Mouse (Mus musculus): ENCODE results near the gene Ifngr2.
A peak's percentile ranks its signal among the peaks of the same experiment; 100 is the strongest.
"Not testable (repeated sequence)": the region's sequence is repeated elsewhere in the genome, so short reads cannot be mapped to it uniquely, and the experiment has no call there.

Ifngr2 gene

DNA sequence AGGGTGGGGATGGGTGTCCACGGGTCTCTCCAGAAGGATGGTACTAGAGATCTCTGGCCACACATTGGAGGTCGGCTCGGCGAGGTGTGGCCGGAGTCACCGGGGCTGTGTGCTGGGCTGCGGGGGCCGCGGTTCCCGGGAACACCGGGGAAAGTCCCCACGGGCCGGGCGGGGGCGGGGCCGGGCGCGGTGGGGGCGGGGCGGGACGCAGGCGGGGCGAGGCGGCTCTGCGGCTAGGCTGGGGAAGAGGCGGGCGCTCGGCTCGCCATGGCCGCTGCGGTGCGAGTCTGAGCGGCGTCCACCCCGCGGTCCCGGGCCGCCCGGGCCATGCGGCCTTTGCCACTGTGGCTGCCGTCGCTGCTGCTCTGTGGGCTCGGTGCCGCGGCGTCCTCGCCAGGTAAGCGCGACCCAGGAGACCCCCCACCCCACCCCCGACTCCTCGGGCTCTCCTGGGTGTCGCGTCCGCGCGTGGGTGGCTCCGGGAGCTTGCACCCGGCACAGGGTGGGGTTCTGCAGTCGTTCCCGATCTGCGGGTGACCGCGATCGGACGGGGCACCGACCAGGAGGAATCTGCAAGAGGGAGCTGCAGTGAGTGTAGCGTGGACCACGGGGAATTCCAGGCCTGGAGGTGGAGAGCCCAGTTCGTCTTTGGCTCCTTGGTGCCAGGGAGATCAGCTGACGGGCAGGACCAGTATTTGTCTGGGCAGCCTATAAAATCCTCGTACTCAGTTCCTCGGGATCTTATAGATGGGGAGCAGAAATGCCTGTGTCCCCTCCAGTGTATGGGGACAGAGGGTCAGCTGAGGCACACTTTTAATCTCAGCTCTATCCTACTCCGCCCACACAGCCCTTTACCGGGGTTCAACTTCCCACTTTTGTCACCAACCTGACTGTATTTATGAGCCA is at the start of gene Ifngr2:
Ifngr2 (plus strand) TSS at position 237 of the 906 bp plus-strand sequence.
- peak; percentile 54 for DNase-seq

DNA sequence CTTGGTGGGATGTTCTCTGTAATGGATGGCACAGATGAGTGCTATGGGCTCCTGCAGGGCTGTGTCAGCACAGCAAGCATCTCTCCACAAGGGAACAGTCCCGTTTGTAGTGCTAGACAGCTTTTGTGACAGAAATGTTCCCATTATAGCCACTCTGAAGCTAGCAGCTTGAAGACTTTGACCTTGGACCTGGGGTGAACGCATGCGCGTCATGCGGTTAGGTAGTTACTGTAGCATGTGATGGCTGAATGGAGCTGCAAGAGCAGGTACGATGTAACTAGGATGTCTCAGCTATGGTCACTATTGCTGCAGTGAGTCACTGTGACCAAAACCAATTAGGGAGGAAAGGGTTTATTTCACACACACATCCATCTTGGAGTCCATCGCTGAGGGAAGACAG is 48.8 kb upstream of the Ifngr2 start:
- peak; percentile 67 for DNase-seq

GRCm38 (mm10) chr16:91504701-91505100 is 42.2 kb upstream of the Ifngr2 start:
- DNase-seq: no peak

DNA sequence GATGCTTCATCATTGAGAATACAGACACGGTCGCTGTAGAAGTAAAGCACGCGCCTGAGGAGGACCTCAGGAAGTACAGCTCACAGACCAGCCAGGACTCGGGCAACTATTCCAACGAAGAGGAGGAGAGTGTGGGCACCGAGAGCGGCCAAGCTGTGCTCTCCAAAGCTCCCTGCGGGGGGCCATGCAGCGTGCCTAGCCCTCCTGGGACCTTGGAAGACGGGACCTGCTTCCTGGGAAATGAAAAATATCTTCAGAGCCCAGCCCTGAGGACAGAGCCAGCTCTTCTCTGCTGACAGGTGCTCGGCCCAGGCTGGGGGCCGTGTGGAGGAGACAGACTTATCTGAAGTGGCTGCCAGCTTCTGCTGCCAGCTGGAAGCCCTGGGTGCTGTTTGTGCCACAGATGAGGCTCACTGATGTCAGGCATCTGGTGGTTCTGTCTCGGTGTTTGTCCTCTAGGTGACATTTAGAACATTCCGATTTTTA is 41.7 kb upstream of the Ifngr2 start:
- no peak for DNase-seq

- DNase-seq: no peak
These were observed 40.5 kb upstream of the Ifngr2 start for GRCm38 (mm10) chr16:91506396-91506795.

DNA sequence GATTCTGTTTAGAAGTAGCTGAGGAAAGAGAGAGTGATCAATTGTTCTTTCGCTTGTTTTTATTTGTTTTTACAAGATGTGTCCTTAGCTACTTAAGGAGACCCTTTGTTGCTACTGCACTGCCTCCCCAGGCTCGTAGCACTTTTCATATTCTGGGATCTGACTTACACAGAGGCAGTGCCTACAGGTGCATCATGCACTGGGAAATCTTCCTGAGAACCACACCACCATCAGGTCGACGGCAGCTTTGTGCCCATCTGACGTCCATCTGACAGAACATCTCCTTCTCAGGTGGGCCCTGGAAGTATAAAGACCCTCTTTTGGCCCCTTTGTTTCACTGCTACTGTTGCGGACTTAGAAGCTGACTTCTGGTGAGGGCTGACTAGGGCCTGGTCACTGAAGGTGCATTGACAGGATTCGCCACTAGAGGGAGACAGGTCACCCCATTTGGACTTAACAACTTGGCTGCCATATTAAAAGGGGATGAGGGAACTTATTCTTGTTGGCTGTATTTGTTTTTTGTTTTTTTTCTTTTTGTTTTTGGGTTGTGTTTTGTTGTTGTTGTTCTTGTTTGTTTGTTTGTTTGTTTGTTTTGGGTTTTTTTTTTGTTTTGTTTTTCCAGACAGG is 34.6 kb upstream of the Ifngr2 start:
- peak; percentile 89 for DNase-seq

GRCm38 (mm10) chr16:91513099-91513498 is 33.8 kb upstream of the Ifngr2 start:
- no peak for DNase-seq

GRCm38 (mm10) chr16:91517020-91517419 is 29.9 kb upstream of the Ifngr2 start:
- DNase-seq: no peak

DNA sequence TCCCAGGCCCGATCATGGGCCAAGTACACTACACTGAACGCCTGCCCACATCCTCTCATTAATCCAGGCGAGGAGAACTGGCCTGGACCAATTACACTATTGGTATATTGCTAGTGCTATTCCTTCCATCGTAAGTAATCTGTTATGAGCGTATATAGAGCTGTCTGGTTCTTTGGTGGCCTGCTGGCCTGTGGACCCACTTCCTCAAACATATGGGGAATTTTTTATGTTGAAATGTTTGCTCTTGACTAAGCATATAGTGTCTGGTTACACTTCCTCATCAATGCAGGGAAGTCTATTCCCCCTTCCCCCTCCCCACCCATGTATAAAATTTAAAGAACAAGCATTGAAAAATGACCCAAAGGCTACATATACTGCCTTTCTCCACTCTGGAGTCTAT is 24.8 kb upstream of the Ifngr2 start:
- DNase-seq: no peak

GRCm38 (mm10) chr16:91522479-91523309 is 24.2 kb upstream of the Ifngr2 start:
- DNase-seq: peak; percentile 24

DNA sequence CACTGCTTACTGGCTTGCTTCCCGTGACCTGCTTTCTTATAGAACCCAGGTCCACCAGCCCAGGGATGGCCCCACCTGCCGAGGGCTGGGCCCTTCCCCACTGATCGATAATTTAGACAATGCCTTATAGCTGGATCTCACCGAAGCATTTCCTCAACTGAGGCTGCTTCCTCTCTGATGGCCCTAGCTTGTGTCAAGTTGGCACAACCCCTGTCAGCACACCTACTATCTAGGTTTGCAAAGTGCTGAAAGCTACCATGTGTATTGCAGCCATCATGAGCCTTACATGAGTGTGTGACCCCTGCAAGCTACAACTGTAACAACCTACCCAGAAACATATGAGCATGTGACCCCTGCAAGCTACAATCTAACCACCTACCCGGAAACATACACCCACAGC is 22.7 kb upstream of the Ifngr2 start:
- no peak for DNase-seq

DNA sequence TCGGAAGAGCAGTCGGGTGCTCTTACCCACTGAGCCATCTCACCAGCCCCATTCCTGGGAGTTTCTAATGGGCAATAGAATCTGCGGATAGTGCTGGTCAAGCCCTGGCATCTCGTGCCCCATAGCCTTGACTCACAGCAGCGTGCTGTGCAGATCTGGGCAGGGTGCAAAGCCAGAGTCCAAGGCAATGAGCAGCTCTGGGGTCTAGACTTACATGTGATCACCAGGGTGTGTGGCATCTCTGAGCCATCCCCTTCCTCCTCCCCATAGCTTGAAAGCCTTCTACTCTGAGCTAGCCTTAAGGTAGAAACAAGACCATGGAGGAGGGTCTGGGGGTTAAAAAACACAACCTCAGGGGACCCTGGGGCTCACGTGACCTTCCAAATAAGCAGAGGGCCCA is 20.6 kb upstream of the Ifngr2 start:
- no peak for DNase-seq

DNA sequence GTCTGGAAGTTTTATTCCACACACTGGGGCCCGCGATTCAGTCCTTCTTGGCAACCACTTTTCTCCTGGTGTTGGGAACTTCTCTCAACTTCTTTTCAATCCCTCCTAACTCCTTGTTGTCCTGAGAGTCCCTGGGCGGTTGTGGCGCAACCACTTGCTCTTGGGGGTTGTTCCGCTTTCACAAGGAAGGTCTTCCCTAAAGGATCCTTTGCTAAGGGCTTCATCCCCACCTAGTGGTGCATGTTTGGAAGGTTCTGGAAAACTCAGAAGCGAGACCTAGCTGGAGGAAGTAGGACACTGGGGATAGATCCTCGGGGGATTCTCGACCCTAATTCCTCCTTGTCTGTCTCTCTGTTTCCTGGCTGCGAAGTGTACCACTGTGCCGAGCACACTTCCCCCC is 19.8 kb upstream of the Ifngr2 start:
- peak; percentile 49 for DNase-seq

DNA sequence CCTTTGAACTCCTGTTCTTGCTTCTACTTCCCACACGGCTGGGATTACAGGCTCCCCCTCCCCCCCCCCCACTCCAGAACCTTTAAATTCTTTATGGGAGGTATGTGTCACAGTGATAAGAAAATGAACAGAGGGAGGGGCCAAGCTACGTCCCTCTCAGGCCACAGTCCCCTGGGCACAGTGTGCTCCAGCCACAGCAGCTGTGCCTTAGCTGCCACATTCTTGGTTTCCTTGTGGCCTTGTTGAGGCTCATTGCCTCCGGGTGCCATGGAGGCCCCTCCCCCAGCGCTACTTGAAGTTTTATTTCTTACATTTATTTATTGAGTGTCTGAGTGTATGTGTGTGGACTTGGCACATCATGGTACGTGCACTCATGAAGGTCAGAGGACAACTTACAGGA is 19.4 kb upstream of the Ifngr2 start:
- DNase-seq: no peak

GRCm38 (mm10) chr16:91528578-91528977 is 18.3 kb upstream of the Ifngr2 start:
- no peak for DNase-seq

GRCm38 (mm10) chr16:91530830-91531229 is 16.0 kb upstream of the Ifngr2 start:
- DNase-seq: not testable (repeated sequence)

GRCm38 (mm10) chr16:91531856-91532255 is 15.0 kb upstream of the Ifngr2 start:
- DNase-seq: no peak

DNA sequence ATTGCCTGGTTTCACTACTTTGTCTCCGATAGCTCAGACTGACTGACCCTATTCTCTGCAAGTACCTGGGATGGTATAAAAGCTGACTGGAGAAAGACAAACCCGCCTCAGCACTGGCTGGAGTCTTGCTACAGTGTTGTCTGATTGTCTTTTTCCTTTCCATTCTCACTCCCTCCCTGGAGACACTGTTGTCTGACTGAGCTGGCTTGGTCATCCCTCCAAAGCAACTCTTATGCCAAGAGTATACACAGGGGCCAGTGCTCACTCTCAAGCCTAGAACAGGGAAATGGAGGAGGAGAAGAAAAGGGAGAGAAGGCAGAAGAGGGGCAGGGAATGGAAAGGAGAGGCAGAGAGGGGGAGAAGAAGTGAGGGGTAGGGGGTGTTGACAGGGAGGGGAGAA is 14.4 kb upstream of the Ifngr2 start:
- DNase-seq: no peak

DNA sequence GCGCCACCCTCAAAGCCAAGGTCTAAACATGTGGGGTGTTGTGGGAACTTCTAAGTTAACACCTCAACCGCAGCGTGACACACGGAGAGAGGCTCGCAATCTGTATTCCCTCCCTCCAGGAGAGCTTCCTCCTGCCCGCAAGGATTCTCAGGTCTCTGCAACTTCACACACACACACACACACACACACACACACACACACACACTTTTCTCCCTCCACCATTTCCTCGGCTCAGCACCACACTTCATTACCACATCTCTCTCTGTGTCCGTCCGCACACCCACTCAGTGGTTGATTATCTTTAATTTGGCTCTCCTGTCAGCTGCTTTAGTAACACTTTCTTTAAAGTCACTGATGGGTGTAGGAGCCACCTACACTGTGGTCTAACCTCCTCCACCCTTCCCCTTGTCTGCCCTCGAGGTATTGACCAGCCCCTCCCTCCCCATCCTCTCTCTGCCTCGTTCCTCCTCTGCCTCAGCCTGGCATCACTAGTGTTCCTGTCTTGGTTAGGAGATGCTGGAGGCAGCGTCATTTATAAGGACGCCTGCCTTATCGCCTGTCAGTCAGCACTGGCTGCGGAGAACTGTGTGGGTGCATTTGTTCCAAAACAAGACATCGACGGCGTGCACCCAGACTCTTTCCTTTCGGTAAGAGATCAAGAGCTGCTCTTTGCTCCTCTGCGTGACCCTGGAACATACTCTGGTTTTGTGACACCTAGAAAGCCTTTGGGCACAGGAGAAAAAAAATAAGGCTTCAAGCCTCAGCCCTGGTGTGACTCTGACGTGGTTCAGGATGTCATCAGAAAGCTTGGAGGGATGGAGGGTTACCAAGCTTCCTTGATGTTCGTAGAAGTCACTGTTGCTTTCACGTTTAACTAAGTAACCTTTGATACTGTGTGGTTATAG is 13.5 kb upstream of the Ifngr2 start:
- DNase-seq: no peak

DNA sequence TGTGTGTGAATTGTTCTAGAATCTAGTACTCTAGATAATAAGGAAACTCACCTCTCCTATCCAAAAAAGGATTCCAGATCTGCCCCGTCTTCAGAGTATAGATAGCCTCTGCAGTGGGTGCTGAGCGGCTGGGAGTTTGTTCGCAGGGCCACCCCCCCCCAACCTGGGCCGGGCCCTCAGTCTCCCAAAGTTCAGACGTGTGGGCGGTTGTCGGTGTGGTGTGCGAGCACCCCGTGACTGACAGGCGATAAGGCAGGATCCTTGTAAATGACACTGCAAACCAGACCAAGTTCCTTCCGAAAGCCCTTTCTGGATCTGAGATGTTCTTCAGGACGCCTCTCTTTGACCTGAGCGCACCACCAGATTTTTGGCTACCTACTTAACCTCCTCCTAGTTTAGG is 12.4 kb upstream of the Ifngr2 start:
- no peak for DNase-seq

GRCm38 (mm10) chr16:91534888-91535287 is 12.0 kb upstream of the Ifngr2 start:
- no peak for DNase-seq

GRCm38 (mm10) chr16:91536372-91536771 is 10.5 kb upstream of the Ifngr2 start:
- DNase-seq: no peak
